Mouse (Mus musculus) lung, adult 2 months (tissue): ENCODE results near the gene Grk1.

Experiments used
- CTCF ChIP-seq: fragments of 200-500 bp; IDR thresholded peaks from 2 replicates; pipeline ENCODE4 v1.5.1; 2011; ENCODE audit warnings: mild to moderate bottlenecking, low read length, control low read depth; ENCODE audit not compliant: insufficient read depth
- POLR2A ChIP-seq: fragments of 200-500 bp; IDR thresholded peaks from 2 replicates; pipeline ENCODE4 v1.6.1; 2011; ENCODE audit warnings: low read depth, mild to moderate bottlenecking, control low read depth, low read length, borderline replicate concordance; ENCODE audit errors: extremely low read depth

DNA sequence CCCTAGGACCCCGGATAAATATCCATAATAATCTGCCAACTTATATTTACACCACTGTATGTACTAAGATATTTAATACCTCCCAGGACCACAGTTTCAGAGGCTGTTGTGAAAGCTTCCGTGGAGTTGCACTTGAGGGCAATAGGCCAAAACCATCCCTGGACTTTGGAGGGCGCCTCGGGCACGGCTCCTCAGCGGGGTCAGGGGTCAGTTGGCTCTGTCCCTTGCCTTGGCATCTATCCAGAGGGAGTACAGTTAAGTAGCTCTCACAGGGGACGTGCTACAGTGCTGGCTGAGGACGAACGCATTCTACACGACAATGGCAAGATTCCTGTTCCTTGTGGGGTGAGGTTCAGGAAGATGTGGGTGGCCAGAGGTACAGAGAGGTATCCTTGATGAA, 57.5 kb downstream of the Grk1 start:
- TF ChIP-seq POLR2A (no peak), CTCF (no peak)
